In the genomic region with DNA sequence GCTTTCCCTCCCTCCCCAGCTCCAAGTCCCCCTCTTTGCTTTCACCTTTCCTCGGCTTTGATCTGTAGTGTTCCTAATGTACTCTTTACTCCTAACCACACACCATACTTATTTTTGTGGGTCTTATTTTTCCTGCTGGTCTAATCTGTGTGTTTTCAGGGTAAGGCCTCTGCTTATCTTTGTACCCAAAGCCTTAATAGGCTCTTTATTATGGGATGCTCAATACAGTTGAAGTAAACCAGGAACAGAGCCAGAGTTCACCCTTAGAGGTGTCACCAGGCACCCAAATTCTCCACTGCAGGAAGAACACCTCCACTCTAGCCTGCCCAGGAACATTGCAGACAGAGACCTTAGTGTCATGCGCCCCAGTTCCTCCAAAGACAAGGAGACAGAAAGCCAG, we compare ENCODE assay signal across 11 mouse cellular contexts. TPM values are rescaled to one million over a fixed set of nuclear protein-coding genes. Genes with fewer than 3 reads are reported as not detected.
DNase-seq lines count a peak whose midpoint lies in the region; ATAC-seq and TF ChIP-seq lines count a peak whose summit lies in the region.
"Had no signal": no experiment of that assay in that cellular context is flagged by ENCODE, and none has a peak within 500 bp of the region (broad histone marks: within the 10 kb centered on the region; RNA-seq: fewer than 3 reads in every experiment).

No protein-coding gene starts in this region.

- no peaks in the 10 kb centered on the region for H3K27me3 ChIP-seq in heart, embryonic 16.5 days (ENCODE audit: control insufficient read depth, insufficient read depth, low read length)
- H3K27me3 ChIP-seq in spleen, adult 2 months (ENCODE audit: control insufficient read depth, insufficient read depth, low read length) = no peaks in the 10 kb centered on the region
- no peaks in the 10 kb centered on the region for H3K27me3 ChIP-seq in limb, embryonic 12.5 days
- H3K27me3 ChIP-seq in stomach, embryonic 15.5 days (replicated peaks) = no peaks in the 10 kb centered on the region

- no peaks in the 10 kb centered on the region for H3K36me3 ChIP-seq in heart, embryonic 16.5 days (ENCODE audit: control insufficient read depth, insufficient read depth)
- H3K36me3 ChIP-seq in spleen, adult 2 months (ENCODE audit: control insufficient read depth, insufficient read depth, low read length) = no peaks in the 10 kb centered on the region
- no peaks in the 10 kb centered on the region for H3K36me3 ChIP-seq in limb, embryonic 12.5 days
- no peaks in the 10 kb centered on the region for H3K36me3 ChIP-seq in stomach, embryonic 15.5 days

- peak overlapping the region; percentile 5 for H3K27ac ChIP-seq in heart, embryonic 16.5 days (ENCODE audit: low read length)
- peak overlapping the region; percentile 97 for H3K27ac ChIP-seq in spleen, adult 2 months (ENCODE audit: insufficient read depth, low read length)
- peak overlapping the region; percentile 89 for H3K27ac ChIP-seq in limb, embryonic 12.5 days
- peak overlapping the region; percentile 87 for H3K27ac ChIP-seq in stomach, embryonic 15.5 days

- no peak overlapping the region for H3K4me3 ChIP-seq in heart, embryonic 16.5 days (ENCODE audit: low read length)
- H3K4me3 ChIP-seq in spleen, adult 2 months (ENCODE audit: extremely low read depth, insufficient read depth, insufficient read length) = no peak overlapping the region
- no peak overlapping the region for H3K4me3 ChIP-seq in limb, embryonic 12.5 days (replicated peaks)
- no peak overlapping the region for H3K4me3 ChIP-seq in stomach, embryonic 15.5 days (replicated peaks)

- no peak for TF ChIP-seq CTCF in spleen, adult 2 months (IDR thresholded peaks at IDR 0.05; ENCODE audit: extremely low read depth, insufficient read depth, insufficient read length, insufficient replicate concordance)

- peaks cover 28% of the 10 kb centered on the region for H3K4me1 ChIP-seq in heart, embryonic 16.5 days (ENCODE audit: control insufficient read depth, insufficient read depth, low read length)
- H3K4me1 ChIP-seq in spleen, adult 2 months (ENCODE audit: control insufficient read depth, insufficient read depth, insufficient read length) = peaks cover 57% of the 10 kb centered on the region; the same call in 1 of the 2 replicates
- H3K4me1 ChIP-seq in limb, embryonic 12.5 days (replicated peaks) = peaks cover 53% of the 10 kb centered on the region
- peaks cover 34% of the 10 kb centered on the region for H3K4me1 ChIP-seq in stomach, embryonic 15.5 days

- TF ChIP-seq POLR2A in spleen, adult 2 months (IDR thresholded peaks at IDR 0.05; ENCODE audit: low read depth, low read length) = no peak

- DNase-seq in heart, postnatal 4 days = no peak
- DNase-seq in spleen, adult 2 months (ENCODE audit: low read depth in 1 of 2, low spot score in 2 of 2) = no peak
- DNase-seq in spleen, postnatal 4 days (ENCODE audit: low spot score in 2 of 2) = no peak
- DNase-seq in adrenal gland, postnatal 10 days = no peak
- DNase-seq: heart, postnatal 36 days; left cerebral cortex, postnatal 4 days; midbrain, embryonic 14.5 days had no signal

- 81% methylated on average over 2 of the region's 2 CpGs for WGBS in heart, embryonic 16.5 days
- WGBS in spleen, adult 2 months = 75% methylated on average over 2 of the region's 2 CpGs
- 86% methylated on average over 2 of the region's 2 CpGs for WGBS in limb, embryonic 12.5 days
- WGBS in stomach, embryonic 15.5 days = 62% methylated on average over 2 of the region's 2 CpGs

- ATAC-seq in heart, embryonic 16.5 days (replicated peaks; ENCODE audit: extremely low read depth, insufficient read depth, low FRiP score) = no peak
- ATAC-seq in limb, embryonic 12.5 days (ENCODE audit: insufficient number of reproducible peaks, insufficient read depth, low FRiP score, low TSS enrichment, low read depth) = no peak
- ATAC-seq in stomach, embryonic 15.5 days (ENCODE audit: insufficient read depth, low FRiP score, low read depth) = no peak
- no peak for ATAC-seq in monocyte, adult 5-6 weeks (replicated peaks; ENCODE audit: insufficient number of reproducible peaks, low FRiP score, low TSS enrichment, poor library complexity, severe bottlenecking)

- no peak overlapping the region for H3K9ac ChIP-seq in heart, embryonic 16.5 days (ENCODE audit: low read length)
- H3K9ac ChIP-seq in limb, embryonic 12.5 days (replicated peaks) = no peak overlapping the region
- H3K9ac ChIP-seq in stomach, embryonic 15.5 days = no peak overlapping the region

- no peak overlapping the region for H3K4me2 ChIP-seq in heart, embryonic 16.5 days (ENCODE audit: low read depth, low read length)
- H3K4me2 ChIP-seq in limb, embryonic 12.5 days = no peak overlapping the region
- no peak overlapping the region for H3K4me2 ChIP-seq in stomach, embryonic 15.5 days

- H3K9me3 ChIP-seq in heart, embryonic 16.5 days (replicated peaks; ENCODE audit: control insufficient read depth, low read length) = no peaks in the 10 kb centered on the region
- H3K9me3 ChIP-seq in limb, embryonic 12.5 days = no peaks in the 10 kb centered on the region
- H3K9me3 ChIP-seq in stomach, embryonic 15.5 days = no peaks in the 10 kb centered on the region

RNA-seq across cellular contexts. Expression of gene Pdcd4, which starts 0.5 kb away (rescaled TPM):
- polyA plus RNA-seq in heart, embryonic 16.5 days (2015; fragmentation: Nextera tagmentation; extraction: Ambion mirVana) = 32.0 and 37.9 TPM in 2 replicates
- total RNA-seq in heart, postnatal 4 days (2021) = 10 to 100 TPM; 19.9 to 22.3 TPM
- polyA plus RNA-seq in spleen, adult 2 months (2012; rRNA removed) = 8.7 and 9.4 TPM in 2 replicates
- polyA plus RNA-seq in limb, embryonic 12.5 days (2016; fragmentation: Nextera tagmentation; extraction: Ambion mirVana) = 106 and 107 TPM in 2 replicates
- polyA plus RNA-seq in stomach, embryonic 15.5 days (2015; fragmentation: Nextera tagmentation; extraction: Ambion mirVana) = 78.6 and 86.9 TPM in 2 replicates
- total RNA-seq in adrenal gland, postnatal 10 days (2021) = 100 to 1,000 TPM in 1 of 2 experiments, 10 to 100 TPM in 1; 92.2 to 104 TPM
- 238 to 392 TPM (median 322 TPM) in 3 replicates for total RNA-seq in monocyte, adult 5-6 weeks (2017)

RNA-seq across cellular contexts. Expression of gene Shoc2, which starts 52.5 kb away (rescaled TPM):
- 32.0 and 36.0 TPM in 2 replicates for polyA plus RNA-seq in heart, embryonic 16.5 days (2015; fragmentation: Nextera tagmentation; extraction: Ambion mirVana)
- 10 to 100 TPM; 37.3 to 39.6 TPM for total RNA-seq in heart, postnatal 4 days (2021)
- 5.1 and 5.6 TPM in 2 replicates for polyA plus RNA-seq in spleen, adult 2 months (2012; rRNA removed)
- 41.7 and 46.8 TPM in 2 replicates for polyA plus RNA-seq in limb, embryonic 12.5 days (2016; fragmentation: Nextera tagmentation; extraction: Ambion mirVana)
- 42.8 and 48.4 TPM in 2 replicates for polyA plus RNA-seq in stomach, embryonic 15.5 days (2015; fragmentation: Nextera tagmentation; extraction: Ambion mirVana)
- total RNA-seq in adrenal gland, postnatal 10 days (2021) = 10 to 100 TPM; 41.0 to 41.3 TPM
- 63.5 to 85.3 TPM (median 69.9 TPM) in 3 replicates for total RNA-seq in monocyte, adult 5-6 weeks (2017)

RNA-seq across cellular contexts. Expression of gene Bbip1, which starts 52.9 kb away (rescaled TPM):
- 57.6 and 73.1 TPM in 2 replicates for polyA plus RNA-seq in heart, embryonic 16.5 days (2015; fragmentation: Nextera tagmentation; extraction: Ambion mirVana)
- total RNA-seq in heart, postnatal 4 days (2021) = 10 to 100 TPM; 36.5 to 40.3 TPM
- 4.2 and 4.4 TPM in 2 replicates for polyA plus RNA-seq in spleen, adult 2 months (2012; rRNA removed)
- 89.6 and 93.3 TPM in 2 replicates for polyA plus RNA-seq in limb, embryonic 12.5 days (2016; fragmentation: Nextera tagmentation; extraction: Ambion mirVana)
- polyA plus RNA-seq in stomach, embryonic 15.5 days (2015; fragmentation: Nextera tagmentation; extraction: Ambion mirVana) = 75.0 and 81.9 TPM in 2 replicates
- total RNA-seq in adrenal gland, postnatal 10 days (2021) = 10 to 100 TPM; 25.6 to 26.0 TPM
- 42.3 to 45.1 TPM (median 43.5 TPM) in 3 replicates for total RNA-seq in monocyte, adult 5-6 weeks (2017)

Comparison
In these comparisons a context has a peak if more than half of its experiments do, and no peak if none do; other contexts are left out.
1. H3K27ac ChIP-seq: peak in every context shown above with its lines; median percentile 97 in spleen, adult 2 months; 89 in limb, embryonic 12.5 days; 87 in stomach, embryonic 15.5 days; 5 in heart, embryonic 16.5 days.
2. RNA of gene Bbip1, which starts 52.9 kb away (polyA plus RNA-seq): 89.6 to 93.3 TPM in limb, embryonic 12.5 days, 75.0 to 81.9 TPM in stomach, embryonic 15.5 days and 57.6 to 73.1 TPM in heart, embryonic 16.5 days; 4.2 to 4.4 TPM in spleen, adult 2 months; every median in the first group is over 10 times any median in the second.